Mouse (Mus musculus) spleen, postnatal 14 days (tissue): ENCODE results near the gene Nepn.
"Not testable (repeated sequence)": the region's sequence is repeated elsewhere in the genome, so short reads cannot be mapped to it uniquely, and the experiment has no call there.

Source experiments
- DNase-seq, 2 experiments: peaks; one replicate each; pipeline ENCODE4 v3.0.0; 2021 to 2022; ENCODE audit warnings: low spot score in 2 of 2

The Nepn gene

DNA sequence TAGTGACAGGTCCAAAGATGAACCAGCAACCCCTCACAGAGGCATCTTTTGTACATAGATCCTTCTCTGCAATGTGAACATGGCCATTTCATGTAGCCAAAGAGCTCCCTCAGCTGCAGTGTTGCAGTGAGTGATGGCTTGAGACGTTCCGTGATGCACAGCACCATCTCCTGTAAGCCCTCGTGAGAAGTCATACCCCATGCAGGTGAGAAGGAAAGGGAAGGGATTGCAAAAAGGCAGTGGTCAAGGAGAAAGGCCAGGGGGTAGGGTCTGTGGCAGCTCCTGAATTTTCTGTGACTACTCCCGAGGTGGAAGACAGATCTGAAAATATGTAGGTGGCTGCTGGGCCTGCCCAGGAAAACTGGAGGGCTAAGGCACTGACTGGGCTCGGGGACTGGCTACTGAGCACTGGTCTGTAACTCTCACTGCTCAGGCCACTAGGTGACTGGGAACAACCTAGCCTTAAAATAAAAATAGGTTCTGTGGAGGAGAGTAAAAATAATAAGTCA lies at the start of gene Nepn:
Gene Nepn (plus strand): TSS at position 51 of the 509 bp plus-strand sequence.
- DNase-seq: no peak

DNA sequence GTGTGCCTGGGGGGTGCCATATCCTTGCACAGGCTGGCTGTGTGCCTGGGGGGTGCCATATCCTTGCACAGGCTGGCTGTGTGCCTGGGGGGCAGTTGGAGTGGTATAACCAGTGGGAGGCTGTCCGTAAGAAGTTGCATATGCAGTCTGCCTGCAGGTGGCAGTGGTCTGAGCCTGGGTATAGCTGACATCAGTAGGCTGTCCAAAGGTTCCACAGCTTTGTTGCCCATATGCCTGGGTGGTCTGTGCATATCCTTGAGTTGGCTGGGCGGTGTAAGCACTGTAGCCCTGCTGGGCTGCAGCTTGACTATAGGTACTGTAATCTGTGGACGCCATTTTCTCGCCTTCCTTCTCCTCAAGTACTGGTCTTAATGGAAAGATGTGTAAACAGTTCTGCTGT lies 45.4 kb upstream of the Nepn start:
- not testable (repeated sequence) for DNase-seq

DNA sequence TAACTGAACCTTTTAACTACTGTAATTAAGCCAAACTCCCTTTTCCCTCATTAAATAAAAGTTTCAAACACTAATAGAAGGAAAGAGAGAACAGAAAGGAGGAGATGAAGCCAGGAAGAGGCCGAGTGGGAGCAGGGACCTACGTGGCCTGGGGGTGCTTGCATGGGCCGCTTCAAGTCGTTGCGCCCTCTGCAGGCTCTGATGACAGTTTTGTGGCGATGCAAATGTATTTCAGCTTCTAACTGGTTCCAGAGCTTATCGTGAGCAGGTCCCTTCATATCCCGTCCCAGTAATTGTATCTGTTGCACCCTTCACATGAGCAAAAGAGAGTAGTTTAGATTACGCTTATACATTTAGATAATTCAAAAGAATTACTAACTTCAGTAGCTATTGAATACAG lies 35.6 kb upstream of the Nepn start:
- DNase-seq: no peak

DNA sequence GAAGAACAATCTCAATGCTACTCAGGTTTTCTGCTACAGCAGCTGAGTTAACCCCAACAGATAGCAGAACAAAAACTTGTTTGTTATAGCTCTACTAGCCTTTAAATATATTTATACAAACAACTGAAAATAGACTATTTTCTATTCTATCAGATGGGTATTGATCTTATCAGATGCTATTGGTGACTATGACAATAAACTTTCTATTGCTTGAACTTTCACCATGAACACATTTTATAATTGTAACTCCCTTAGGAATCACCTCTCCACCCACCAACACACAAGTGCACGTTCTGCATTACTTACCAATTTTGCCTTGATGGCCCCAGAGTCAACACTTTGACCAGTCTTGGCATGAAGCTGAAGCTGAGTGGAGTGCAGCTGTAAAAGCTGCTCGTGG lies 30.3 kb upstream of the Nepn start, which contains the start of gene Gm26741:
Gene Gm26741 (plus strand): TSS at position 301 of the 400 bp plus-strand sequence.
- DNase-seq: no peak

DNA sequence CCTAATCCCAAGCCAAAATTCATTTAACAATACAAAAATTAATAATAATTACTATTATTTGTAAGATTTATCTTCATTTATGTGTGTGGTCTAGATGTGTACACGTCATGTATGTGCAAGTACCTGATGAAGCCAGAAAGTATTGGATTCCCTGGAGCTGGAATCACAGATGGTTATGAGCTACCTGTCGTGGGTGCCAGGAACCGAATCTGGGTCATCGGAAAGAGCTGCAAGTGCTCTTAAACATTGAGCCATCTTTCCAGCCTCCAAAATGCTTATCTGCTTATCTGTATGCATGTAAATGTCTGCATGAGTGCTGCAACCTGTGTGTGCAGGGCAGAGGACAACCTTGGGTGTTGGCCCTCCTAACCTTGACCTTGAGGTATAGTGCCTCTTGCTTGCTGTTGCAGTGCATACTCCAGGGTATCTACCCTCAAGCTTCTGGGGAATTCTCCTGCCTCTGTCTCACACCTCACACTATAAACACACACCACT lies 28.5 kb upstream of the Nepn start:
- DNase-seq: no peak

DNA sequence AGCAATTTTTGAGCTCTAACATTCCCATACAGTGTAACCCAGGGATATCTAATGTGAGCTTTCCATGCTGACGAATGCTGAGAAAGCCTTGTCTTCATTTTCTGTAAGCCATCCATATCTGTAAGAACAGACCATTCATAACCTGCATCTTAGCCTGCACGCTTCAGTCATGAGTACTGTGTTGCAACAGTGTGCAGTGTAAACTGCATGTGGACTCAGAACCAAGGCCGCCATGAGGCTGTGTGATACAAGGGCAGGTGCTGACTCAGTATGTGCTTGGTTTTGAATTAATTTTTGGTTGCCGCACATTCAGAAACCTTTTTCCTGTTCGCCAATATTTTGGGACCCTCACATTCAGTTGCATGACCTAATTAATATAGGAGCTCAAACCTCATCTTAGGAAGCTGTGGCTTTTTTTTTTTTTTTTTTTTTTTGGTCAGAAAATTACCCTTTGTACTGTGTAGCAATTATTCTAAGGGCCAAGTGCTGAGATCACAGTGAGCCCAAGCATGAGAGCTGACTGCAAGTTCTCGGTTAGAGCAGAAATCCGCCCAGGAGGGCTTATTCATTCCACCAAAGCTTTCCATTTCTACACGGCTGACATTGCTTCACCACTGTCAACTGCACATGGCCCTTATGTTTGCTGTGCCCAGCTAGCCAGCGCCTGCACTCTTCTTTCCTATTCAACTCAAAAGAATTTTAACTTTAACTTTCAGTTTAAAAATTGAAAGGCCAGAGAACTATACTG lies 27.7 kb upstream of the Nepn start:
- DNase-seq: no peak

DNA sequence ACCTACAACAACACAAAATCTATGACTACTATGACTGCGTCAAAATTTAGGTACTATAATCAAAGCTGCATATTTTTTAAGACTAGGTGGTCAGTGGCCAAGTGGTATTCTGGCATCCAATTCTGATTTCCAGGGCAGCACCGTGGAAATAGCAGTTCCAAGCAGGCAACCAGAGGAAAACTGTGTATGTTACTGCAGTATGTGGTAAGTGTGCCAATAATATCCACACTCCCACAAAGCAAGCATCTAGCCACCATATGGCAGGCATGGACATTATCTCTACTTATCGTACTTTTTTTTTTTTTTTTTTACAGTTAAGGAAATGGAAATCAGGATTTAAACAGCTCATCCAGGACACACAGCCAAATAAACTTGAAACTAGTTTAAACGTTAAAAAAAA lies 20.4 kb upstream of the Nepn start:
- DNase-seq: no peak

DNA sequence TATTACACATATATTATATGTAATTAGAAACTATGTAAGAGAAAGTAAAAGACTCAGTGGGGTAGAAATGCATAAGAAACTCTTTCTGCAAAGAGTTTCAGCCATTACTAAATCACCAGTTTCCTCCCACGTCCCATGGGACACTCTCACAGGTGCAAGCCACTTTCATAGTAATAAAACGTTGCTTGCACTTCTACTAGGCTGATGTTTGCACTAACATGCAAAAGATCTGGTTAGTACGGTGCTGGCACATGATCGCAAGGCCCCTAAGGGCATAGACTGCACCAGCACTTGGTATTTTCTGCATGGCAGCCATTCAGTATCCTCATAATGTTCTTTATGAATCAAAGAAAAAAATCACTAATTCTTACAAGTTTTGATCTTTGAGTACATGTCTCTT lies 14.9 kb upstream of the Nepn start:
- DNase-seq: peak in 1 of 2 experiments; percentile 54

DNA sequence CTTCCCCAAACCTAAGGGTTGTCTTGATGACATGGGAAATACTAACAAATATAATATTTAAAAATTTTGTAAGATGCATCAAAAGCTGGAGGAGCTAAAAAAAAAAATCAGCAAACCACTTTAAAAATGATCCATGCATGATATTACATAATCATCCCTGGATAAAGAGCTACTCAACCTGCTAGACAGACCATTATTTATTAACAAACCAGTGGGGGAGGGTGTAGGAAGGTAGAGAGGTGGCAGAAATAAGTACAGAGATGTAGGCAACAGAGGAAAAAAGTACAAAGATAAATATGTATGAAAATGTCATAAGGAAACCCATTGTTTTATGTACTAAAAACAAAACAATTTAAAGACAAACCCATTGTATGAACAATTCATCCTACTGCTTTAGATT lies 14.1 kb upstream of the Nepn start:
- no peak for DNase-seq

DNA sequence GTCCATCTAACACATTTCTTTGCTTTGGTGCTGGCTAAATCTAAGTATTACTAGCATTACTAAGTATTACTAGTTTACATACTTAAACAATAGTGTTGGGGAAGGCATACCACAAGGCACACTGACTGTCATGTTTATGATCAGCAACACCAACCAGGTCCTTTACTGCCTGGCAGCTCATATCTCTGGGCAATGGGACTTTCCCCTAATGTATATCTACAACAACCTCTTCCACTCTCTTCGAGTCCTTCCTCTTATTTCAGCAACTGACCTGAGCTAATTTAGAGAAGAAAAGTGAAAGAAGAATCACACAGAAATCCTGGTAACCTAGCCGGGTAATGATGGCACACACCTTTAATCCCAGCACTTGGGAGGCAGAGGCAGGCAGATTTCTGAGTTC lies 12.3 kb upstream of the Nepn start:
- DNase-seq: no peak

DNA sequence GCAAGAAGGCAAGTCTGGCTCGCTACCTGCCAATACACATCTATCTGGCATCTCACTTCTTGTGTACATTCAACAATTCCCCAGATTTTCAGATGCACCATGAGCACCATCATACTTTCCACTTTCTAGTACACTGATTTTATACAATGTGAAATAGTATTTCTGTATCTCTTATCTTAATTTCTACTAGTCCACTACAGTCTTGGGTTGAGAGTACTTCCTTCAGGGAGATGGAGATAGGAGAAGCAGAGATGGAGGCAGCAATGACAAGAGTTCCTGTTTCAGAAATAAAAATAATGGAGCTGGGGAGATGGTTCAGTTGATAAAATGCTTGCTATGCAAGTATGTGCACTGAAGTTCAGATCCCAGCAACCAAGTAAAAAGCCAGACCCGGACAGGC lies 11.0 kb upstream of the Nepn start:
- DNase-seq: no peak

DNA sequence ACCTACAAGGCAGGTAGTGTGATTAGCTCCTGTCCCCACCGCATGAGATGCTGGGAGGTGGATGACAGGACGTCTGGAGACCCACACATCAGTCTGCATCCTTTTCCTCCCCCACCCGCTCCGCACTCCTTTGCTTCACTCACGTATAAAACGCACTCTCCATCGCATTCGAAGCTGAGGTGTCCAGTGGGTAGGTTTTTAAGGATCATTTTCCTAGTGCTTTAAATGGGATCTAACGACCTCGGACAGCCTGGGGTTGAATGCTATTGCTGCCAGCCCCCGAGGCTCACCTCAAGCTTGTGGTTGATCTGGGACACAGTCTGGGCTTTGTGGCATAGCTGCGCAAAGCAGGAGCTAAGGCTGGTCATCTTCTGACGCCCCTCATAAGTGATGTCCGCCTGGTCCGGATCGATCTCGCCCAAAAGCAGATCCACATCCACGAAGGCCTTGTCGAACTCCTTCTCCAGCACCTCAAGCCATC lies 7.4 kb upstream of the Nepn start:
- no peak for DNase-seq

DNA sequence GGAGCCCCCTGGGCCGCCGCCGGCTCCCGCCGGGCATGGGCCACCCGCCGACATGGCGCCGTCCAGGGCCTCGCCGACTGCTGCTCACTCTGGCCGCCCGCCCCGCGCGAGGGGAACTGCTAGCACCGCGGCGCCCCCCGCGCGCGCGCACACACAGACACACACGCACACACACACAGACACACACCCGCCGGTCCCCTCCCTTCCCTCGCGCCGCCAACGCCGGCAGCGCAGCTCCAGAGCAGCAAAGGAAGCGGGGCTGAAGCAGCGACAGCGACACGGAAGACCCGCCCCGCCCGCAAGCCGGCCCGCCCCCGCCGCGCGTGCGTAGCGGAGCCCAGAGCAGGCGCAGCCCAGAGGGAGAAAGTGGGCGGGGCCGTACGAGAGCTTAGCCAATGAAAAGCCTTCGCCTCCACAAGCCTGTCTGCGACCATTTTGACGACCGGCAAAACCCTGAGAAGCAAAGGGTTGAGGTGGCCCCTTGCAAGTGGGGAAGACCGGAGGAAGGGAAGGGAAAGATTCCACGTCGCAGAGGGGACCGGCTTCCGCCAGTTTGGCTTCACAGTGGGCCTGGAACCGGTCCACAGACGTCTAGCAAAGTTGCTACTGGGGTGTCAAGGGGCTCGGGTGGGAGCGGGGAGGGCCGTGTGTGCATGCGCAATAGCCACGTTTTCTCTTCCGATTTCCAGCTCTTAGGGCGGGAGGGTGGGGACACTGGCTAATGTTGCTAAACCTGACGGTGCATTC lies 6.8 kb upstream of the Nepn start, which contains the start of gene Gopc:
Gene Gopc (minus strand): TSS at position 280 of the 747 bp plus-strand sequence.
- peak; percentile 94 to 96 for DNase-seq

DNA sequence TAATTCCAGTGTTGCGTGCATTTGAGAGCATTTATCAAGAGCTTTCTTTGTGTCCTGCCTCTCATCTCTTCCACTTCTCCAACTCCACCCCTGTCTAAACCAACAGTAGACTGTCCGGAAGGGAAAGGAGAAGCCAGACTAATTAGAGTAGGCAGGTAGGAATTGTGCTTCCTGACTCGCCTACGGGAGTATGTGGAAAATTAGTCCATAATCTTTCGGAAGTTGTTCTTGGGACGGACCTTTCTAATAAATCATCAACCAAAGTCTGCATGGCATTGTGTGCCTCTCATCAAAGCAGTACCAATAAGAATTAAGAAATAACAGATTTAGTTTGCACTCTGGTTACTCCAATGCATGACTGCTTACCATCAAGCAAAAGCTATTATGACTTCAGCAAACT lies 5.8 kb upstream of the Nepn start:
- no peak for DNase-seq

DNA sequence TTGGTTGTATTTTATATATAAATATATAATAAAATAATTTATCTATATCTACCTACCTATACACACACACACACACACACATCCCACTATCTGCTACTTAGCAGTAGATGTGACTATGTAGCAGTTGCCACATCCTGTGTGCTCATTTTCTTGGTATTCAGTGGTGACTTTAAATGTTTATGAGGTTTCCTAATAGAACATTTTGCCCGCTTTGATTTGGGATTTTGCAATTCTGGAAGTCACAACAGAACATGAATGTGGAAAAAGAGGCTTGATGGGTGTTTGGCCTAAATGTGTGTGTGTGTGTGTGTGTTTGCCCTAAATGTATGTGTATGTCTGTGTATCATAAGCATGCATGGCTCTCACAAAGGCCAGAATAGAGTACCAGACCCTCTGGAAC lies 5.2 kb upstream of the Nepn start:
- no peak for DNase-seq

DNA sequence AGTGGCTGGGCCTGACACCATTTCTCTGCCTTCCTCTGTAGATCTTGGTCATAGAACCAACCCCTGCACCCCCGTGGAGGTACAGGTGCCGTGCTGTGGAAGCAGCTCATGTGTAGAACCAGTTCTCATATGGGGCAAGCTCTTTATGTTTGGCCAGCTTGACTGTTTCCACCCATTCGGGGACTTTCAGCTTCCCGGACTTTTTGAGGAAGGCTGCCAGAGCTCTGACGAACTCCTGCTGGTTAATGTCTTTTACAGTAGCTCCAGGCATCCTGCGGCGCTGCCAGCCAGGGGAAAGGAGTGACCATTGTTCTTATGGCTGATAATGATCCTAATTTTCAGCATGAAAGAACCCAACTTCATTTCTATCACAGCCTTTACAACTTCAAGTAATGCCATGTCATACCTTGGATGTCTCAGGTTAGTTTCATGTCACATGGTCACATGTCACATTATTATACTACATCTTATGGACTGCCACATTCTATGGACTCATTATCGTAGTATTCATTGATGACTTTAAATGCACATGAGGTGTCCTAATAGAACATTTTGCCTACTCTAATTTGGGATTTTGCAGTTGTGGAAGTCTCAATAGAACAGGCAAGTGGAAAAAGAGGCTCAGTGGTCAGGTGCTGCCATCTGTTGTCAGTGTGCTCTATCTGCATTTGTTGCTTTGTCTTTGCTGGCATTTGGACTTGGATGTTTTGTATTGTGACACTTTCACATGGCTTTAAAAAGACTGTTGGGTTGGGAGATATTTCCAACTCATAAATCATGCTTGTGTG lies 3.8 kb upstream of the Nepn start:
- no peak for DNase-seq

DNA sequence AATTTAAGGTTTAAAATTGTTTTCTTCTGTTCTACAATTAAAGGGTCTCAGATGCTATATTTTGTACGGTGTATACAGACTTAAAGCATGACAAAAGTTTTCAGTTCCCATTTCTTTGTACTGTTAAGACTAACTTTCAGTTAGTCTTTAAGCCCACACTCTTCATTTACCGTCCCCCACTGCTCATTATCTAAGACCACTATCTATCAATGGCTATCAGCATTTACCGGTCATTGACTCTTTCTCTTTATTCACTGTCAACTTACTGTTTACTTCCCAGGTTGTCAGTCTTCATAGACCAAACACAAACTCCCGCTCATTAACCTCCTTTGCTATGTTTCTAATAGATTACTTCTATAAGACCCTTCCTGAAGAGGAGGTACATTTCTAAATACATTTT lies 1.6 kb upstream of the Nepn start:
- DNase-seq: no peak

DNA sequence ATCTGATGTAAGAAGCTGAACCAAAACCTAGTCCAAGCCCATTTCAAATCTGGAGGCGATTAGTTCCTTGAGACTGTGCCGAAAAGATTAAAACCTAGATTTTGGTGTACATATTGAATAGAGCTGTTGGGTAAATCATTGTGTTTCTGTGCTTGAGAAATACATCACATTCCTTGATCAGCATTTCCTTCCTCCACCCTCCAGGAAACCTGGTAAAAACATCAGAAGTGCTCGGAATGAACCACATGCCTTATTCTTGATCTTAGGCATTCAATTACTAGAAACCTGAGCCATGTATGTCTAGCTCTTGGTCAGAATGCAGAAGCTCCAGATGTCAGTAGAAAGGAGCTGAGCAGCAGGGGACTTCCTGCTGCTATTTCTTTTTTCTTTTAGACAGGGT lies 666 bp downstream of the Nepn start:
- no peak for DNase-seq

DNA sequence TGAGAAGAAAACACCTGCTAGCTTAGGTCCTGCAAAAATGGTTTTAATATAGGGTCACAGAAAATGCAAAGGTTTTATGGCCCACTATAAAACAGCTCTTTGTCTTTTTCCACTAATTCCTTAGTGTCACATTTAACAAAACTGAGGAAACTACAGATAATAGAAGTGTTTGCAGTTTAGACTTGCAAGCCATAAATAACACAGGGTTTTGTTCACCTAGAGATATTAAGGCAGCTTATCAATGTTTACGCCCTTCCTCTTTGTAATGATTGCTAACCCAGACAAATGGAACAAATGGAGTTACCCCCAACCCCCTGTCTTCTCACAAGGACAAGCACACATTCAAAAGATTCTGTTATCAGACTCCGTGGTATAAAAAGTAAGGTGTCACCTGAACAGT lies 2.4 kb downstream of the Nepn start:
- DNase-seq: no peak

DNA sequence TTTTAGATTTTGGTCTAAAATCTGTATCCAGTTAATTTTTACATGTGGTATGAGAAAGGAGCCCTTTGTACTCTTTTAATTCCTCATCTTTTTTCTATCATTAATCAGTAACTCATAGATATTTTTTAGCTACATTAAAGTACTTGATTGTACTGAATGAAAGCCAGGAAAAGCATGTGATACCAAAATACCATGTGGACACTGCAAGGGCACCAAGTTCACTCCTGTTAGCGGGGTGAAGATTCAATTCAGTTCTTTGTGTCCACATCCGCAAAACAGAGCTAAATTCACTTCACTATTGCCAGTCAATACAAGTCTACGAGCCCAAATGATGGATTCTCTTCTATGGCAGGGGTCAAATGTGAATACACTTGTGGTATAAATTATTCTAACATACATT lies 7.9 kb downstream of the Nepn start:
- DNase-seq: no peak

DNA sequence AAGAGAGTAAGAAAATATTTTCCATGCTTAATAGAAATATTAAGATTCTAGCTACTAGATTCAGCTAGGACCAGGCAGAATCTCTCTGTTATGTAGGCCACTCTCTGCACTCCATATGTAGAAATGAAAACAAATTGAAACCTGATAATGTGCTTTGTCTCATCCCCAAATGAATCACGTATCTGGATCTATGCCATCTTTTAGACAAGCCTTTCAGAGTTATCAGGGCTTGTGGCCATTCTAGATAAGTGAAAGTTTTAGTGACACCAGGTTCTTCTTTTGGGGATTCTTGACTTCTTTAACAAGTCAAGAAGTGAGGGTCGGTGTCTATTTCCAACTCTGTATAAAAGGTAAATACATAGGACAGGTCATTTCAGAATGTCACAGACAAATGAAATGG lies 9.9 kb downstream of the Nepn start:
- no peak for DNase-seq

DNA sequence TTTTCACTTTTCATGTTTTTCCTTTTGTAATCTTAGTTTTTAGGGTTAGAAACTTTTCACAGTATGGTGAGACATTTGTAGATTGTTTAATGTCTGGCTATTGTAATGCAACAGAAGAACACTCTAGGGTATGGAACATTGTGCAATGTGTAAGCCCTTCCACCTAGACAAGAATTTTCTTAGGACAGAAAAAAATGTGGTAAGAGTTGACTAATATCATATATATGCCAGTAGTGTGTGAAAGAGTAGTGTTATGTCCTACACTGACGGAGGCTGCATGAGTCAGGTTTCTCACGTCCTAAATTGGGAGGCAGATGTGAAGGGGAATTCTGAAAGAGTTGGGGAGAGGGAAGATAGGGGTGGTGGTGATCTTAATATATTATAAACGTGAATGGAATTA lies 10.9 kb downstream of the Nepn start:
- no peak for DNase-seq
